Mouse (Mus musculus): Measurements from ENCODE around the gene Gm37240.

Gene Gm37240

GRCm38 (mm10) chr3:85468995-85469394 is 418.3 kb downstream of the Gm37240 start:
- no peak for DNase-seq

- peak; percentile 88 for DNase-seq
Measured at GRCm38 (mm10) chr3:85465283-85466025, 421.9 kb downstream of the Gm37240 start.

GRCm38 (mm10) chr3:85460021-85460420 is 427.3 kb downstream of the Gm37240 start:
- DNase-seq, result no peak

GRCm38 (mm10) chr3:85456983-85457382 is 430.3 kb downstream of the Gm37240 start:
- DNase-seq, result no peak

GRCm38 (mm10) chr3:85455453-85455852 is 431.9 kb downstream of the Gm37240 start:
- DNase-seq, result no peak

- no peak for DNase-seq
Measured at GRCm38 (mm10) chr3:85454001-85454400, 433.3 kb downstream of the Gm37240 start.

GRCm38 (mm10) chr3:85449461-85449860 is 437.9 kb downstream of the Gm37240 start:
- DNase-seq, result no peak

- DNase-seq, result no peak
Measured at GRCm38 (mm10) chr3:85442781-85443180, 444.5 kb downstream of the Gm37240 start.

GRCm38 (mm10) chr3:85442261-85442660 is 445.1 kb downstream of the Gm37240 start:
- no peak for DNase-seq

- no peak for DNase-seq
Measured at GRCm38 (mm10) chr3:85435406-85435805, 451.9 kb downstream of the Gm37240 start.

GRCm38 (mm10) chr3:85431208-85431607 is 456.1 kb downstream of the Gm37240 start:
- DNase-seq, result peak; percentile 4

- DNase-seq, result no peak
Measured at GRCm38 (mm10) chr3:85423376-85423997, 463.8 kb downstream of the Gm37240 start.

- no peak for DNase-seq
Measured at GRCm38 (mm10) chr3:85421403-85421802, 465.9 kb downstream of the Gm37240 start.

GRCm38 (mm10) chr3:85417663-85418062 is 469.7 kb downstream of the Gm37240 start:
- DNase-seq, result no peak

- no peak for DNase-seq
Measured at GRCm38 (mm10) chr3:85398841-85399240, 488.5 kb downstream of the Gm37240 start.

- DNase-seq, result no peak
Measured at GRCm38 (mm10) chr3:85398483-85398835, 488.9 kb downstream of the Gm37240 start.

GRCm38 (mm10) chr3:85397816-85398482 is 489.4 kb downstream of the Gm37240 start:
- DNase-seq, result no peak

GRCm38 (mm10) chr3:85393395-85393794 is 493.9 kb downstream of the Gm37240 start:
- no peak for DNase-seq

GRCm38 (mm10) chr3:85391756-85392155 is 495.6 kb downstream of the Gm37240 start:
- DNase-seq, result no peak

- DNase-seq, result no peak
Measured at GRCm38 (mm10) chr3:85391111-85391510, 496.2 kb downstream of the Gm37240 start.

- no peak for DNase-seq
Measured at GRCm38 (mm10) chr3:85385371-85385770, 501.9 kb downstream of the Gm37240 start.

- no peak for DNase-seq
Measured at GRCm38 (mm10) chr3:85383330-85383729, 504.0 kb downstream of the Gm37240 start.

- DNase-seq, result peak; percentile 39
Measured at GRCm38 (mm10) chr3:85378703-85379395, 508.5 kb downstream of the Gm37240 start.
